Mouse (Mus musculus): ENCODE data around the gene H2-Q10.
"Not testable (repeated sequence)": the region's sequence is repeated elsewhere in the genome, so short reads cannot be mapped to it uniquely, and the experiment has no call there.

The H2-Q10 gene

GRCm38 (mm10) chr17:35469842-35470751 is at the start of gene H2-Q10:
Gene H2-Q10 (plus strand): TSS chr17:35470089.
- ATAC-seq (ENCODE audit: low TSS enrichment), result no peak

GRCm38 (mm10) chr17:35420206-35420810 is 49.6 kb upstream of the H2-Q10 start:
- not testable (repeated sequence) for ATAC-seq (ENCODE audit: low TSS enrichment)

- ATAC-seq (ENCODE audit: low TSS enrichment), result not testable (repeated sequence)
Measured at GRCm38 (mm10) chr17:35421331-35421730, 48.6 kb upstream of the H2-Q10 start.

- ATAC-seq (ENCODE audit: low TSS enrichment), result not testable (repeated sequence)
Measured at GRCm38 (mm10) chr17:35422360-35422759, 47.5 kb upstream of the H2-Q10 start.

GRCm38 (mm10) chr17:35423131-35423810 is 46.6 kb upstream of the H2-Q10 start:
- ATAC-seq (ENCODE audit: low TSS enrichment), result not testable (repeated sequence)

GRCm38 (mm10) chr17:35424106-35424505 is 45.8 kb upstream of the H2-Q10 start:
- ATAC-seq (ENCODE audit: low TSS enrichment), result not testable (repeated sequence)

- peak; percentile 64 for ATAC-seq (ENCODE audit: low TSS enrichment)
Measured at GRCm38 (mm10) chr17:35424624-35425416, 45.1 kb upstream of the H2-Q10 start, which contains the start of gene H2-Q6. Gene H2-Q6 (plus strand): TSS chr17:35424850.

GRCm38 (mm10) chr17:35425474-35425873 is 44.4 kb upstream of the H2-Q10 start:
- ATAC-seq (ENCODE audit: low TSS enrichment), result not testable (repeated sequence)

- not testable (repeated sequence) for ATAC-seq (ENCODE audit: low TSS enrichment)
Measured at GRCm38 (mm10) chr17:35428883-35429282, 41.0 kb upstream of the H2-Q10 start.

GRCm38 (mm10) chr17:35430671-35431070 is 39.2 kb upstream of the H2-Q10 start:
- not testable (repeated sequence) for ATAC-seq (ENCODE audit: low TSS enrichment)

GRCm38 (mm10) chr17:35432167-35432566 is 37.7 kb upstream of the H2-Q10 start:
- not testable (repeated sequence) for ATAC-seq (ENCODE audit: low TSS enrichment)

GRCm38 (mm10) chr17:35434836-35435235 is 35.1 kb upstream of the H2-Q10 start:
- not testable (repeated sequence) for ATAC-seq (ENCODE audit: low TSS enrichment)

GRCm38 (mm10) chr17:35435577-35435976 is 34.3 kb upstream of the H2-Q10 start:
- not testable (repeated sequence) for ATAC-seq (ENCODE audit: low TSS enrichment)

GRCm38 (mm10) chr17:35437386-35437936 is 32.4 kb upstream of the H2-Q10 start:
- ATAC-seq (ENCODE audit: low TSS enrichment), result not testable (repeated sequence)

GRCm38 (mm10) chr17:35438395-35438794 is 31.5 kb upstream of the H2-Q10 start:
- ATAC-seq (ENCODE audit: low TSS enrichment), result not testable (repeated sequence)

GRCm38 (mm10) chr17:35438885-35439284 is 31.0 kb upstream of the H2-Q10 start, which contains the start of gene H2-Q7:
Gene H2-Q7 (plus strand): TSS chr17:35439155.
- peak; percentile 97 for ATAC-seq (ENCODE audit: low TSS enrichment)

GRCm38 (mm10) chr17:35439295-35439747 is 30.6 kb upstream of the H2-Q10 start:
- not testable (repeated sequence) for ATAC-seq (ENCODE audit: low TSS enrichment)

GRCm38 (mm10) chr17:35439925-35440645 is 29.8 kb upstream of the H2-Q10 start:
- not testable (repeated sequence) for ATAC-seq (ENCODE audit: low TSS enrichment)

- not testable (repeated sequence) for ATAC-seq (ENCODE audit: low TSS enrichment)
Measured at GRCm38 (mm10) chr17:35442376-35442775, 27.5 kb upstream of the H2-Q10 start.

GRCm38 (mm10) chr17:35444510-35444909 is 25.4 kb upstream of the H2-Q10 start:
- ATAC-seq (ENCODE audit: low TSS enrichment), result not testable (repeated sequence)

Measured in frontal cortex, adult (tissue).